Mouse (Mus musculus) erythroblast, embryonic 14.5 days (primary cell): ENCODE measurements around the gene Thsd7b.

Experiments used
- GATA1 ChIP-seq: IDR thresholded peaks from 2 replicates; pipeline ENCODE4 v1.6.1; 2012; ENCODE audit warnings: low read length, inconsistent platforms, mixed read lengths
- TAL1 ChIP-seq: IDR thresholded peaks from 3 replicates; pipeline ENCODE4 v1.6.1; 2012; ENCODE audit warnings: low read length, inconsistent platforms, mixed read lengths

DNA sequence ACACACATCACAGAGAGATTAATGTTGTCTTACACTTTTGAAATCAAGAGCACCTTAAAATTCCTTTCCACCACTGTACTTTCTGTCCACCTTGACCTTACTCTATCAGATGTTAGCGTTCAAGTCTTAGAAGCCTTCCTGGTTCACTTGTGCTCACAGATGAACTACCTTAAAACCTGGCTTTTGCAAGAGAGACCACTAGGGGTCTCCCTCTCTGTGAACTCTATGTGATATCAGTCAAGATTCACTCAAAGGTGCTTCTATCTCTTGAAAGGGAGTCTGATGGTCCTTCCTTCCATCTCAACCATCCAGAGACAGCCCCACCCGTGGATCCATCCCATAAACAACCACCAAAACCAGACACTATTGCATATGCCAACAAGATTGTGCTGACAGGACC, 570.3 kb downstream of the Thsd7b start:
- TF ChIP-seq GATA1 (no peak), TAL1 (no peak)
